ENCODE assay signal across 18 mouse cellular contexts in genomic region chr12:107996216-107996615, GRCm38 (mm10). TPM values are rescaled to one million over a fixed set of nuclear protein-coding genes. Genes with fewer than 3 reads are reported as not detected.
A peak's percentile ranks its signal among the peaks of the same experiment; 100 is the strongest.
DNase-seq lines count a peak whose midpoint lies in the region; ATAC-seq and TF ChIP-seq lines count a peak whose summit lies in the region.
"Had no signal": no experiment of that assay in that cellular context is flagged by ENCODE, and none has a peak within 500 bp of the region (broad histone marks: within the 10 kb centered on the region; RNA-seq: fewer than 3 reads in every experiment).

No protein-coding gene starts in this region.

- no peak overlapping the region for H3K27ac ChIP-seq in hindbrain, embryonic 14.5 days
- H3K27ac ChIP-seq in hindbrain, embryonic 12.5 days = no peak overlapping the region
- peak overlapping the region; percentile 30; the same call in 1 of the 2 replicates for H3K27ac ChIP-seq in thymus, adult 2 months (ENCODE audit: control insufficient read depth, insufficient read depth, low read length)
- peak overlapping the region; percentile 99 for H3K27ac ChIP-seq in forebrain, embryonic 15.5 days (replicated peaks)
- no peak overlapping the region for H3K27ac ChIP-seq in neural tube, embryonic 13.5 days (replicated peaks)
- H3K27ac ChIP-seq: heart, embryonic 15.5 days; limb, embryonic 12.5 days; liver, embryonic 14.5 days had no signal

- no peak for TF ChIP-seq POLR2A in thymus, adult 2 months (IDR thresholded peaks at IDR 0.05; ENCODE audit: control insufficient read depth, extremely low read depth, insufficient read depth, low read length, poor library complexity)

- H3K4me1 ChIP-seq in hindbrain, embryonic 14.5 days (replicated peaks; ENCODE audit: control insufficient read depth, insufficient read depth, low read length) = peaks cover 45% of the 10 kb centered on the region
- H3K4me1 ChIP-seq in hindbrain, embryonic 12.5 days = peaks cover 74% of the 10 kb centered on the region
- H3K4me1 ChIP-seq in thymus, adult 2 months (replicated peaks; ENCODE audit: control insufficient read depth, insufficient read depth, low read length) = peaks cover 46% of the 10 kb centered on the region
- peaks cover 83% of the 10 kb centered on the region for H3K4me1 ChIP-seq in forebrain, embryonic 15.5 days
- peaks cover 96% of the 10 kb centered on the region for H3K4me1 ChIP-seq in neural tube, embryonic 13.5 days (replicated peaks)
- H3K4me1 ChIP-seq: heart, embryonic 15.5 days had no signal

- no peaks in the 10 kb centered on the region for H3K36me3 ChIP-seq in hindbrain, embryonic 14.5 days (replicated peaks; ENCODE audit: control insufficient read depth, insufficient read depth)
- no peaks in the 10 kb centered on the region for H3K36me3 ChIP-seq in hindbrain, embryonic 12.5 days
- H3K36me3 ChIP-seq in thymus, adult 2 months (ENCODE audit: control insufficient read depth, insufficient read depth, low read length) = peaks cover 9% of the 10 kb centered on the region
- H3K36me3 ChIP-seq in forebrain, embryonic 15.5 days = no peaks in the 10 kb centered on the region
- H3K36me3 ChIP-seq in neural tube, embryonic 13.5 days = no peaks in the 10 kb centered on the region
- H3K36me3 ChIP-seq: G1E; heart, embryonic 15.5 days; limb, embryonic 12.5 days had no signal

- no peak overlapping the region for H3K4me3 ChIP-seq in hindbrain, embryonic 14.5 days (replicated peaks; ENCODE audit: low read length)
- H3K4me3 ChIP-seq in hindbrain, embryonic 12.5 days = no peak overlapping the region
- no peak overlapping the region for H3K4me3 ChIP-seq in thymus, adult 2 months (ENCODE audit: control insufficient read depth, insufficient read depth, low read length)
- peak overlapping the region; percentile 97 for H3K4me3 ChIP-seq in forebrain, embryonic 15.5 days
- no peak overlapping the region for H3K4me3 ChIP-seq in neural tube, embryonic 13.5 days
- H3K4me3 ChIP-seq: heart, embryonic 15.5 days; limb, embryonic 12.5 days had no signal

- WGBS in hindbrain, embryonic 14.5 days = 71% methylated on average over 6 of the region's 6 CpGs
- 72% methylated on average over 6 of the region's 6 CpGs for WGBS in hindbrain, embryonic 12.5 days
- 12% methylated on average over 6 of the region's 6 CpGs for WGBS in thymus, adult 2 months
- 49% methylated on average over 6 of the region's 6 CpGs for WGBS in forebrain, embryonic 15.5 days
- WGBS in neural tube, embryonic 13.5 days = 70% methylated on average over 6 of the region's 6 CpGs

- H3K27me3 ChIP-seq in hindbrain, embryonic 14.5 days (ENCODE audit: control insufficient read depth, insufficient read depth, low read length) = no peaks in the 10 kb centered on the region
- H3K27me3 ChIP-seq in hindbrain, embryonic 12.5 days = peaks cover 7% of the 10 kb centered on the region; the same call in 1 of the 2 replicates
- H3K27me3 ChIP-seq in thymus, adult 2 months (ENCODE audit: control insufficient read depth, insufficient read depth, low read length) = no peaks in the 10 kb centered on the region
- no peaks in the 10 kb centered on the region for H3K27me3 ChIP-seq in forebrain, embryonic 15.5 days
- H3K27me3 ChIP-seq in neural tube, embryonic 13.5 days = peaks cover 6% of the 10 kb centered on the region; the same call in 1 of the 2 replicates

- no peaks in the 10 kb centered on the region for H3K9me3 ChIP-seq in hindbrain, embryonic 14.5 days (ENCODE audit: control insufficient read depth, low read length)
- no peaks in the 10 kb centered on the region for H3K9me3 ChIP-seq in hindbrain, embryonic 12.5 days (replicated peaks)
- no peaks in the 10 kb centered on the region for H3K9me3 ChIP-seq in forebrain, embryonic 15.5 days
- no peaks in the 10 kb centered on the region for H3K9me3 ChIP-seq in neural tube, embryonic 13.5 days
- H3K9me3 ChIP-seq: heart, embryonic 15.5 days; limb, embryonic 12.5 days had no signal

- DNase-seq in hindbrain, embryonic 14.5 days (ENCODE audit: low spot score) = no peak
- no peak for DNase-seq in thymus, adult 2 months
- DNase-seq in thymus, postnatal 4 days = no peak
- no peak for DNase-seq in Muller cell, postnatal 12 days (ENCODE audit: inconsistent ontology term)
- no peak for DNase-seq in cerebellum, postnatal 36 days
- DNase-seq: adrenal gland, postnatal 10 days; B cell, adult 2 months; cerebellum, adult 9-10 months; embryo, embryonic 11 days; heart, adult 11 months had no signal

- H3K4me2 ChIP-seq in hindbrain, embryonic 14.5 days (replicated peaks) = peak overlapping the region; percentile 81
- no peak overlapping the region for H3K4me2 ChIP-seq in hindbrain, embryonic 12.5 days (replicated peaks)
- H3K4me2 ChIP-seq in forebrain, embryonic 15.5 days (replicated peaks) = peak overlapping the region; percentile 87
- H3K4me2 ChIP-seq in neural tube, embryonic 13.5 days = peak overlapping the region; percentile 87
- H3K4me2 ChIP-seq: heart, embryonic 15.5 days had no signal

- no peak for TF ChIP-seq CTCF in thymus, adult 2 months (IDR thresholded peaks at IDR 0.05; ENCODE audit: borderline replicate concordance, control insufficient read depth, extremely low read depth, insufficient read depth, low read length, poor library complexity)

- peak overlapping the region; percentile 51 for H3K9ac ChIP-seq in hindbrain, embryonic 14.5 days
- H3K9ac ChIP-seq in hindbrain, embryonic 12.5 days = no peak overlapping the region
- H3K9ac ChIP-seq in forebrain, embryonic 15.5 days (replicated peaks) = peak overlapping the region; percentile 96
- H3K9ac ChIP-seq in neural tube, embryonic 13.5 days = no peak overlapping the region
- H3K9ac ChIP-seq: heart, embryonic 15.5 days; limb, embryonic 12.5 days; liver, embryonic 14.5 days had no signal

- ATAC-seq in hindbrain, embryonic 14.5 days (ENCODE audit: low FRiP score) = no peak
- no peak for ATAC-seq in hindbrain, embryonic 12.5 days (ENCODE audit: low FRiP score)
- no peak for ATAC-seq in forebrain, embryonic 15.5 days (replicated peaks)
- no peak for ATAC-seq in neural tube, embryonic 13.5 days (ENCODE audit: low read depth)
- ATAC-seq: lung, postnatal 0 days had no signal

RNA-seq across cellular contexts. Expression of gene Bcl11b, which starts 7.2 kb away (rescaled TPM):
- 29.6 and 30.7 TPM in 2 replicates for polyA plus RNA-seq in hindbrain, embryonic 14.5 days (2014; fragmentation: Nextera tagmentation; extraction: Ambion mirVana)
- 25.9 and 37.1 TPM in 2 replicates for polyA plus RNA-seq in hindbrain, embryonic 12.5 days (2016; fragmentation: Nextera tagmentation; extraction: Ambion mirVana)
- polyA plus RNA-seq in thymus, adult 2 months (2012; rRNA removed) = 346 and 564 TPM in 2 replicates
- polyA plus RNA-seq in forebrain, embryonic 15.5 days (2015; fragmentation: Nextera tagmentation; extraction: Ambion mirVana) = 109 and 117 TPM in 2 replicates
- polyA plus RNA-seq in neural tube, embryonic 13.5 days (2015; fragmentation: Nextera tagmentation; extraction: Ambion mirVana) = 33.5 and 34.9 TPM in 2 replicates
- polyA plus RNA-seq: G1E had no signal

Comparison
In these comparisons a context has a peak if more than half of its experiments do, and no peak if none do; other contexts are left out.
1. H3K9ac ChIP-seq: peak in hindbrain, embryonic 14.5 days (single experiment) and forebrain, embryonic 15.5 days (single experiment); none in hindbrain, embryonic 12.5 days (single experiment) and neural tube, embryonic 13.5 days (single experiment).
2. H3K27ac ChIP-seq: peak in thymus, adult 2 months (single experiment) and forebrain, embryonic 15.5 days (single experiment); none in hindbrain, embryonic 14.5 days (single experiment), hindbrain, embryonic 12.5 days (single experiment) and neural tube, embryonic 13.5 days (single experiment).